Mouse (Mus musculus) brain, adult 2 months (tissue): ENCODE measurements around the gene Gm39566.

Experiments used
- DNase-seq: peaks from one replicate; pipeline ENCODE4 v3.0.0; 2011; ENCODE audit warnings: low read depth, low spot score

The Gm39566 gene

DNA sequence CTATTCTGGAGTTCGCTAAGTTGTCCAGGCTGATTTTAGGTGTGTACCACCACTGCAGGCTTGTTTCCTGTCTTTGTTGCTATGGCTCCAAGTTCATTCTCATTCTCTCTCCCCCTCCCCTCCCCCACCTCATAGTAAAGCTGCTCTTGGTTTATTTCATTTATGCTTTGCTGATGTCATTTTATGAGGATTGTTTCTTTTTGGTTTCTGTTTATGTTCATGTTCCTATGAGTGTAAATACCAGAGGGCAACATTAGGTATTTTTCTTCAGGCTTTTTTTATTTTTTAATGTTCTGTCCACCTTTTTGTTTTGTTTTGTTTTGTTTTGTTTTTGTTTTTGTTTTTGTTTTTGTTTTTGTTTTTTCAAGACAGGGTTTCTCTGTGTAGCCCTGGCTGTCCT, 53.2 kb downstream of the Gm39566 start, which contains the start of gene Slc35g3:
Gene Slc35g3, minus strand, starts transcription at position 101 of the 400 bp plus-strand sequence.
- no peak for DNase-seq
